Mouse (Mus musculus): Measurements from ENCODE around the gene Tbccd1.

Tbccd1 gene

DNA sequence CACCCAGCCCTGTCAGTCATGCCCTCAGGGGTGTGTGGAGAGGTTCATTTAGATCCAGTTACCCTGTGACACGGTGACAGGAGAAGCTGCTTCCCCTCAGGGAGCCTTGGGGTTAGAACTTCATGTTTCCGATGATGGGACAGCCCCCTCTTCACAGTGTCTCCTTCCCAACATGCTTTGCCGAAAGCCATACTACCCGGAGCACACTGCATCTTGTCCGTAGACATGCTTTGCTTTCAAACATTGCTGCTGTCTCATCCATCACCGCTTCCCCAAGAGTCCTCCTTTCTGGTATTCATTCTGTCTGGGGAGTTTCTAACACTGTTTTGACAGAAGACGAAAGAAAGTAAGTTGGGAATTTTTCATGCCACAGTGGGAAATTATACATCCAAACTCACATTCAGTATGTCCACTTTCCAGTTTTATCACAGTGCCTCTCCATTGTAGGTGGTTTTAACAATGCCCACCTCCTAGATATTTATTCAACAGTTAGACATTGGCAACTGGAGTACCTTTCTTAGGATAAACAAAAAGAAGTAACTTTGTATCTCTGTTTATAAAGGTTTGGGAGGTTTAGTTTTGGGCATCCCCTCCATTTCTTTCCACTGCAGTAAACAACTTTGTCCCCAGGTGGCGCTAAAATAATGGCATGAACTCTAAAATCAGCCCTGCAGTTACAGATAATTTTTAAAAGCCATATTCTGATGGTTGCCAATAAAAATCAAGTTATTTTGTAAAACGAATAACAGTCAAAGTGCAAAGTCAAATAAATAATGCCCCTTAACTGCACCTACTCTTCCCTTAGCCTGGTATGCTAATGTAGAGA lies 19.0 kb upstream of the Tbccd1 start:
- in situ Hi-C loops (cut with MboI; ENCODE audit: low pct_unique_long_range_greater_than_20kb in 1 of 2, low sequenced_read_pairs in 2 of 2, unreplicated experiment in 1 of 2) = loop anchor here (5.0 to 10.0 kb wide), 3 partner anchors 78 to 178 kb away; partner anchors contain the start of genes Hrg (in 2 of the 2) and Kng1 (in 1 of the 2)

DNA sequence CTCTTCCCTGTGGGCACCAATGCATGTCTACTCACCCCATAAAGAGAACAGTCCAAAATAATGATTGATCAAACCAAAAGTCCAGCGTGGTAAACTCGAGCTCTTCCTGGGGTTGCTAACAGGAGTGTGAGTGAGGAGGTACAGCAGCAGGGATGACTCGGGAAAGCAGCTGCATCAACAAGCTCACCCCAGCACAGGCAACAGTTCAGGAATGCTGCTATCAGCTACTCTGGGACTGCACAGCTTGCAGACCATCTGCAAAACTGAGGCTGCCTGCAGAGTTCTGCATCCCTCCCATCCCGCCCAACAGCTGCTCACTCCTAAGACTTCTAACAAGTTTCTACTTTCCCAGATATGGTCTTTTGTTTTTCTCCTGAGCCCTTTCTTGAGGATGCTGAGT lies 15.9 kb upstream of the Tbccd1 start:
- in situ Hi-C loops (cut with MboI; ENCODE audit: low pct_unique_long_range_greater_than_20kb in 1 of 2, low sequenced_read_pairs in 2 of 2, unreplicated experiment in 1 of 2) = loop anchor here (10.0 kb wide), 2 partner anchors 81 to 181 kb away; partner anchors contain the start of genes Hrg (in 2 of the 2) and Kng1 (in 1 of the 2)

DNA sequence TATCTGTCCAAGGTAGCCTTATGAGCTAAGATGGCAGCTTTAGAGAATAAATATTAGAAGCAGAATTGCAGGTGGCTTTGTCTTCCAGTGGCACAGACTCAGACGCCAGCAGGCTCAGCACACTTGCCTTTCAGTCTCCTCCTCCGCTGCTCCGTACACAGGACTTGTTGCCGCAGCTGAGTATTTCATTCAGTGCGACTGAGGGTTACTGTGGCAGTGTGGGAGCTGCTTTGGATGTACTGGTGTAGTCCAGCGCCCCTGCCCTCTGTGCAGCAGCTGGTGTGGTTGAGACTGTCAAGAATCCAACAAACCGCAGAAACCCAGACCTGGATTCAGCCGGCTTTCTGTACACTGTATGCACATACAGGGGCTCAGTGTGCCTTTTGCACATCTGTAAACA lies 14.9 kb upstream of the Tbccd1 start:
- in situ Hi-C loops (cut with MboI; ENCODE audit: low pct_unique_long_range_greater_than_20kb in 1 of 2, low sequenced_read_pairs in 2 of 2, unreplicated experiment in 1 of 2) = loop anchor here (10.0 kb wide), 2 partner anchors 82 to 182 kb away; partner anchors contain the start of genes Hrg (in 2 of the 2) and Kng1 (in 1 of the 2)

DNA sequence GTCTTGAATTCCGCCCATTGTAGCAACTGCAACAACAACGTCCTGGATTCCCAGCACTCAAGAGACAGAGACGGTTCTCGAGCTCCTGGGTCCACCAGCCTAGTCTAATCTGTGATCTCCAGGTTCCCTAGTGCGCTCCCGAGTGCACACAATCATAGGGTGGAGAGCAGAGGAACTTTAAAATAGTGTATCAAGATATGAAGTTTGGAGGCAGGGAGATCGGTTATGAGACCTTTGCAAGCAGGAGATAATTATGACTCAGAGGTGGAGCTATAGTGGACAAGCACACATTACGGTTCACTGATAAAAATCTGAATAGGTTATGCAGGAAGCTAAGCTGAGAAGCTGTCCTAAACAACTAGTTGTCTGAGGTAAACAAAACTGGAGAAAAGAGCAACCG lies 696 bp downstream of the Tbccd1 start:
- in situ Hi-C loops (cut with MboI; ENCODE audit: low pct_unique_long_range_greater_than_20kb in 1 of 2, low sequenced_read_pairs in 2 of 2, unreplicated experiment in 1 of 2) = no loop called here

DNA sequence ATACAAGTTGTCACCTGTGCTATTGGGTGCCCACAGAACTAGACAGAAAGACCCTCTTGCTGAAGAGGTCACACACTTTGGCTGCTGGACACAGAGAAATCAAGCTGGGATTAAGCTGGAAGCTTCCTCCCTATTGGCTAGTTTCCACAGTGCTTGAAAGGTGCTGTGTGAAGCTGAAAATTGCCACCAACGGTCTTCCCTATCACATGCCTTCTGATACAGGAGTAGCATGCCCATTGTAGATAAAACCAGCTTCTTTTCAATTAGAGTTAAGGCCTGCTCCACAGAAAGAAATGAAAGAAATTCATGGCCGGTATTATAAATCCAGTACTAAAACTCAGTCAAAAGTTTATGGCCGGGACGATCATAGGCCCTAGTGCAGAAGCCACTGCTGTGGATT lies 4.8 kb downstream of the Tbccd1 start:
- in situ Hi-C loops (cut with MboI; ENCODE audit: low pct_unique_long_range_greater_than_20kb in 1 of 2, low sequenced_read_pairs in 2 of 2, unreplicated experiment in 1 of 2) = no loop called here

DNA sequence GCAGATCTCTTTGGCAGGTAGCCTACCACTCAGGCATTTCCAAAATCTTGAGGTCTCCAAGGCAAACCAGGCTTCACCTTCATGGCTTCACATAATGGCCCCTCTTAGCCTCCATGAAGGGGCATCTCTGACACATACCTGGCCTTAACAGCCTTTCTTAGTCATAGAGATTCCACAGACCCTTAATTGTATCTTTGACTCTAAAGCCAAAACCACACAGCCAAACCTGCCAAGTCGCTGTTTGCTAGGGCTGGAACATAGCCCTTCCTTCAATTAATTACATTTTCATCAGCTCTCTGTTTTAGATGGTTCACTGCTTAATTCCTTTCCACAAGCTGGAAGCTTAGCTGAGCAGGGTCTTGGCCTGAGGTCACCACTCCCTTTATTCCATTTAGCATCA lies 9.1 kb downstream of the Tbccd1 start:
- in situ Hi-C loops (cut with MboI; ENCODE audit: low pct_unique_long_range_greater_than_20kb in 1 of 2, low sequenced_read_pairs in 2 of 2, unreplicated experiment in 1 of 2) = no loop called here

DNA sequence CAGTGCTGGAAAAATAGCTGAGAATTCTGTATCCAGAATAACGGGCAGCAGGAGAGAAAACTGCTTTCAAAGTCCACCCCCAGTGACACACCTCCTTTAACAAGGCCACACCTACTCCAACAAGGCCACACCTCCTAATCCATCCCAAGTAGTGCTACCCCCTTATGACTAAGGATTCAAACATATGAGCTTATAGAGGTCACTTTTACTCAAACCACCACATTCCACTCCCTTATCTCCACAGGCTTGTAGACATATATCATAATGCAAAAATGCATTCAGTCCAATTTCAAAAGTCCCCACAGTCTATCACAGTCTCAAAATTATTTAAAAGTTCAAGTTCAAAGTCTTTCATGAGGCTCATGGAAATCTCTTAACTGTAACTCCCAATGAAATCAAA lies 9.8 kb downstream of the Tbccd1 start:
- in situ Hi-C loops (cut with MboI; ENCODE audit: low pct_unique_long_range_greater_than_20kb in 1 of 2, low sequenced_read_pairs in 2 of 2, unreplicated experiment in 1 of 2) = no loop called here

DNA sequence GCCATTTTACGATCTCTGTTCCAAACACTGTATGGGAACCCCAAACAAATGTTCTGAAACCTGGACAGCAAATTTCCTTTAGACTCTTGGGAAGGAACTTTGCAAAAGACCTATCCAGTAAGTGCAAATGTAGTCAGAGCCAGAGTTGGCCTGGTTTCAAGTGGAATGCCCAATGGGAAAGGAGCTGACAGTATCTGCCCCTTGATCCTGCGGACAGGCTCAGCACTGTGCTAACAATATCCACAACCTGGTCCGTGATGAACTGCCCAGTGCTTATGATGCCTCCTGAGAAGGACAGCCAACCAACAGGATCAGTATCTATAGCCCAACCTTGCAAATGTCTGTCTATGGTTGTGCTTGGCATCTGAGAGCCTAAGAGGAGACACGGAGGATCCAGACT lies 12.0 kb downstream of the Tbccd1 start:
- in situ Hi-C loops (cut with MboI; ENCODE audit: low pct_unique_long_range_greater_than_20kb in 1 of 2, low sequenced_read_pairs in 2 of 2, unreplicated experiment in 1 of 2) = no loop called here

DNA sequence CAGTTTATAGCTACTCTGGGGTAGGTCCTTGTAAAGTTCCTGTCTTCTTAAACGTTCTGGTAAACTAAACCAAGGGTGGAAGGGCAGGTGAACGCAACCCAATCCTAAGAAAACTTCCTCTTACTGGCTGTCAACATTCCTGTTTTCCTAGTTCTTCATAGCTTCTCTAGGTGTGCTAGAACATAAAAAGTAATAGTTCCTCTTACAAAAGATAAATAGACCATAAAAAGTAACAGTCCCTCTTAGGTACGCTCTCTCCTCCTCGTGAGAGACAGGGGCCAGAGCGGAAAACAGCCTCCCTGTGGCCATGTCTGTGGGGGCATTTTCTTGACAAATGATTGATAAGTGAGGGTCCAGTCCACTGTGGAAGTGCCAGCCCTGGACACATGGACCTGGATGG lies 12.6 kb downstream of the Tbccd1 start:
- in situ Hi-C loops (cut with MboI; ENCODE audit: low pct_unique_long_range_greater_than_20kb in 1 of 2, low sequenced_read_pairs in 2 of 2, unreplicated experiment in 1 of 2) = no loop called here

DNA sequence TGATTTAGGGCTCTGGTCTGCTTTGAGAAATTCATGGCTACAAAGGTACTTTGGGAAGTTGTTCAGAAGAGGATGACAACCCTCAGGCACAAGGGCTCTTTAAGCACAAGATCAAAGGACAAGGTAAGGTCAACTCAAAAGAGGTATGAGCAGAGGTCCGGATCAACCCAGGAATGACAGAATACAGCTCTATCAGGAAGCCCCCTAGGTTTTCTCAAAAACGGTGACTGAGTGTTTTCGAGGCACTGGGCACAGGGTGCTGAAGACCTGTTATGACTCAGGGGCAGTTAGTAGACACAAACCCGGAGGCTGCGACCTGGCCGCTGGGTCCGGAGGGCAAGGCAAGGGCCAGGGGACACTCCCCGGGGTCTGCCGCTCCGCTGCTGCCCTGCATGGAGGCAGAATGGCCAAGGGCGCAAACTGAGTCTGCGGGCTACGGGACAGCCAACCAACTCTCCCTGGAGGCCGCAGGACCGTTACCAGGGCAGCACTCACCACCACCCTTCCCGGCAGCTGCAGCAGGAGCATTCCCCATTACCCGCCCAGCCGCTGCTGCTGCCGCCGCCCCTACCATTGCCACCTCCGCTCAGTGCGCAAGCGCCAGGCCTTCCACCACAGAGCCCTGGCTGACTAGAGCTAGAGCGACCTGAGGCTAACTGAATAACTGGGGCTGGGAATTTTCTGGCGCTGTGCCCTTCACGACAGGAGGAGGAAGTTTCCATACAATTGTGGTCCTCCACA lies 13.2 kb downstream of the Tbccd1 start:
- in situ Hi-C loops (cut with MboI; ENCODE audit: low pct_unique_long_range_greater_than_20kb in 1 of 2, low sequenced_read_pairs in 2 of 2, unreplicated experiment in 1 of 2) = no loop called here

DNA sequence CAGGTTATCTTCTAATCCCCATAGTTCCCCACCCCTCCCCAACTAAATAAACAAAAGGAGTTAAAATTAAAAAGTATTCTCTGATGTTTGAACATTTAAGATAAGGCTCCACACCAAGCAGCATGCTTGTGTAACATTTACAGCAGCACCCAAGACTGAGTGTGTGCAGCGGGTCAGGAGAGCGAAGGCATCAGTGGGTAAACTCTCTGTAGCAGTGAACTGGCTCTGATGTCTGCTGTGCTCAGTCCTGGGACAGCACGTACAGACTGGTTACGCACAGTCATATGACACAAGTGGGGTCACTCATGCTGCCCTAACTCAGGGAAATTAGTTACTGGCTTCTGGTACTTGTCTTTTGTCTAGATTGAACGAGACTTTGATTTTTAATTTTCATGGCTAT lies 14.6 kb downstream of the Tbccd1 start:
- in situ Hi-C loops (cut with MboI; ENCODE audit: low pct_unique_long_range_greater_than_20kb in 1 of 2, low sequenced_read_pairs in 2 of 2, unreplicated experiment in 1 of 2) = no loop called here

DNA sequence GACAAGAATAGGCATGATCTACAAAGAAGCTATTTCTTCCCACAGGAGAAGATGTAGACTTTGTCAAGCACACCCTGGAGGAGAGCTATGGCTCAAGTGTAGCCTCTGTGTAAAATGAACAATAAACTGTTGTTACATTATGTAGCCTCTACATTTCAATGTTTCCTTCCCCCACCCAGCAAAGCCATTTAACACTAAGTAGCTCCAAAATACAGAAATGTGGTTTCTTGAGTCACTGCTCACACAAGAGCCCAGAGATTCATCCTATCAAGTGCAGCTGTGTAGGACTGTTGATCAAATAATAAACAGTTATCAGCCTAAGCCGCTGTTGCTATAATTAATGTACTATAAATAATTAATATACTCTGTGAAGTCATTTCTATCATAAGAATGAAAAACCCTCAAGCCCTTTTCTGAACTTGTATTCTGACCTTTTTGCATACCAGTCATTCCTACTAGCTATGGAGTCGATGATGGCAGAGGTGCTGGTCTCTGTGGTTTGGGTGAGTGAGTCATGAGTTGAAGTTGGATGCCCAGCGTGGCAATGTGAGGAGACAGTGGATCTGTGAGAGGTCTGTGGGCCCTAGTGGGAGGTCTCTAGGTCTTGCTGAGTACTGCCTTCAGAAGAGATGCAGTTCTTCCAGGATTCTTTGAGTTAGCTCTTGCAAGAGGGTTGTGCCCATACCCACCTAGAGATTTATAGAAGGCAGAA lies 18.2 kb downstream of the Tbccd1 start:
- in situ Hi-C loops (cut with MboI; ENCODE audit: low pct_unique_long_range_greater_than_20kb in 1 of 2, low sequenced_read_pairs in 2 of 2, unreplicated experiment in 1 of 2) = no loop called here

DNA sequence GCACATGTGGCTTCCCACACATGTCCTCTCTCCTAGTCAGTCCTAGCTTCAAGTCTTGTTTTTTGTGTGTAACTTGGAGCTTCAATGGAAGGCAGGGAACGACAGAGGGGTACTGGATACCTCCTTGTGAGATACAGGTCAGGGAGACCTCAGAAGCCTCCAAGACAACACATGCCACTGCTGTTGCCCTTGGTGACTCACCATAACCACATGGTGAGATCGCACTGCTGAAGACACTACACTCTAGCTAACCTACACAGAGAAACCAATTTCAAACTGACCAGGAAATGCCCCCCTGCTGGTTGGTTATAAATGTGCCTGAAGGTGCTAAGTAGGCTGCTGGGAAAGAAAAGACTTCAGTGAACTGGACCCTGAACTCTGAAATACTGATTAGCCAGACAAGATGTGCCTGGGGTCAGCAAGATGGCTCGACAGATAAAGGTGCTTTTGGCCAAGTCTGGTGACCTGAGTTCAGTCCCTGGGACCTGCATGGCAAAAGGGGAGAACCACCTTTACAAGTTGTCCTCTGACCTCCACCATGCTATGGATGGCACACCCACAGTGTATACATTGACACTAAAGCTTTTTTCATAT lies 24.4 kb downstream of the Tbccd1 start:
- in situ Hi-C loops (cut with MboI; ENCODE audit: low pct_unique_long_range_greater_than_20kb in 1 of 2, low sequenced_read_pairs in 2 of 2, unreplicated experiment in 1 of 2) = no loop called here

DNA sequence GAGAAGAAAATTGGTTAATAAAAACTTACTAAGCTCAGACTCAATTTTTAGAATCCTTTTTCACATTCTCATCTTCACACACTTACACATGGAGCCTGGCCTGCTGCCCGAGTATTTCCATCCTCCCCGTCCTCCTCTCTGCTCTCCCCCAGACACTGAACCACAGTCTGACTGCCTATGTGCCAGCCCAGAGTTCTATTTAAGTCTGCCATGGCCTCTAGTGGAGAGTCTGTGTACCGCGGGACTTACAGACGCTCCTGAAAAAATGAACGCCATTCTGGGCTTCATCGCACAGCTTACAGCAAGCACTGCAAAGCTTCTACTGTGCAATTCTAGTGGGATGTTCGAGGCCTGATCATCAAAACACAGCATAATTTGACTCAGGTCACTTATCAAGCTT lies 36.7 kb downstream of the Tbccd1 start:
- in situ Hi-C loops (cut with MboI; ENCODE audit: low pct_unique_long_range_greater_than_20kb in 1 of 2, low sequenced_read_pairs in 2 of 2, unreplicated experiment in 1 of 2) = no loop called here

DNA sequence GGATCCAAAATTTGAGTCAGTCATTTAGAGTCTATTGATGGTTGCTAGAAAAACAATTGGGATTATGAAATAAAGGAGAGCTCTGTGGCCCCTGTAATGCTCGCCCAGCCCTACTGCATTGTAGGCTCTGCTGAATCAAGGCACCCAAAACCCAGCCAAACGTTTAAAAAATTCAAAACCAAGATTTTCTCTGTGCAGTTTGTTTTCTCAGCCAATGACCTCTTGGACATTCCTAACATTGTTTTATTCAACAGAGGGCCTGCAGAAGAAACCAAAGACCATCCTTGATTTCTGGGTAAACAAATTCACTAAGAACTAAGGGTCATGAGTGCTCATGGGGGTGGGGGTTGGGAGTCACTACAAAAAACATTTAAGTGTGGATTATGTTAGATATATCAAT lies 46.0 kb downstream of the Tbccd1 start, which contains the start of gene Crygs:
Gene Crygs, minus strand, starts transcription at position 101 of the 400 bp plus-strand sequence.
- in situ Hi-C loops (cut with MboI; ENCODE audit: low pct_unique_long_range_greater_than_20kb in 1 of 2, low sequenced_read_pairs in 2 of 2, unreplicated experiment in 1 of 2) = no loop called here

DNA sequence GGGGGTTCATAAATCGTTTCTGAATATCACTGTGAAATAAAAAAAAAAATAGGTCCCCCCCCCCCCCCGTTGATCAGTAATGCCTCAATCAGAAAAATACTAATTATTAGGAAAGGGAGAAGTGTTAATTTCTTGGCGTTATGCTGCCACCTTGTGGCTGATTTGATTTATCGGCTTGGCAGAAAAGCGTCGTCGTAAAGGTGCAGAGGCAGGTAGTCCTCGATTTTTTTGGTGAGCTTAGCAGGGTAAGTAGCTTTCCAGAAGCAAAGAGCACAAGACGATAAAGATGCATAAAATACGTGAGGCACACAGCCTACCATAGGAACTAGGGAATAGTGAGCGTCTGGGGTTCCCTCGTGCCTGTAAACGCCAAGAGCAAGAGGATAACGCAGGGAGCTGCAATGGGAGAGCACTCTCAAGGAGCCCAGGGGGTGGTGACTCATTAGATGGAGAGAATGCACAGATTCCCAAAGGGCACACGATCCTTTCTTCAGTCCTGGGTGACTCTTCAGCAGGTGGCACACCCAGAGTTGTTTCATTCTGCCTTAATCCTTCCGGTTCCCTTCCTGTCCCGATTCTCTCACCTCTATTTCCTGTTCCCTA lies 49.9 kb downstream of the Tbccd1 start:
- in situ Hi-C loops (cut with MboI; ENCODE audit: low pct_unique_long_range_greater_than_20kb in 1 of 2, low sequenced_read_pairs in 2 of 2, unreplicated experiment in 1 of 2) = loop anchor here (10.0 kb wide), 2 partner anchors 243 to 493 kb away; no protein-coding TSS in a partner anchor

DNA sequence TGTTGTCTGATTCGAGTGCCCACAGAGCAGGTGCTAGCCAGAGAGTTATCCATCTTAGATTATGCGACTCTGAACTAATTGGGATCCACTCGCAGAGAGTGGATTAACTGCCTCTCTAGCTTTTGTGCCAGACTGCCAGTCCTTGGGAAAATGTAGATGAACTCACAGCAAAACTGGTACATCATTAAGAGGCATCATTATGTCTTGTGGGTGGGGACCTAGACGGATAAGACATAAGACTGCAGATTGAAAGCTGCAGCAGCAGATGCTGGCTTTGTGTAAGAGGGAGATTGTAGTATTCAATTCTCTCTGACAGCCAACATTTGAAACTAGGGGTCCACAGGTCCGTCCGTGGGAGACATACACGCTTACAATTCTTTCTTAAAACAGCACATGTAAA lies 54.7 kb downstream of the Tbccd1 start:
- in situ Hi-C loops (cut with MboI; ENCODE audit: low pct_unique_long_range_greater_than_20kb in 1 of 2, low sequenced_read_pairs in 2 of 2, unreplicated experiment in 1 of 2) = loop anchor here (5.0 to 10.0 kb wide), 3 partner anchors 225 to 488 kb away; no protein-coding TSS in a partner anchor

DNA sequence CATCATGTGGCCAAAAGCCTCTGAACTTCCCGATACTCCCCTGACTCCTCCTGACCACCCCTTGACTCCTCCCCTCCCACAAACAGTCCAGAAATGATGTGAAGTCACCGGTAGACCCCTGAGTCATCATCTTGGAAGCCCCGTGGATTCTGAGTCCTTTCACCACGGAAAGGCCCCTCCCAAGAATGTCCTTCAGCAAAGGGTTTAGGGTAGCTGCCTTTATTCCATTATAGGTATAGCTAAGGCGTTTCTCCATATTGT lies 56.7 kb downstream of the Tbccd1 start:
- in situ Hi-C loops (cut with MboI; ENCODE audit: low pct_unique_long_range_greater_than_20kb in 1 of 2, low sequenced_read_pairs in 2 of 2, unreplicated experiment in 1 of 2) = loop anchor here (5.0 to 10.0 kb wide), 3 partner anchors 223 to 486 kb away; no protein-coding TSS in a partner anchor

All from mouse embryonic stem cell (cell line).